In the genomic region with DNA sequence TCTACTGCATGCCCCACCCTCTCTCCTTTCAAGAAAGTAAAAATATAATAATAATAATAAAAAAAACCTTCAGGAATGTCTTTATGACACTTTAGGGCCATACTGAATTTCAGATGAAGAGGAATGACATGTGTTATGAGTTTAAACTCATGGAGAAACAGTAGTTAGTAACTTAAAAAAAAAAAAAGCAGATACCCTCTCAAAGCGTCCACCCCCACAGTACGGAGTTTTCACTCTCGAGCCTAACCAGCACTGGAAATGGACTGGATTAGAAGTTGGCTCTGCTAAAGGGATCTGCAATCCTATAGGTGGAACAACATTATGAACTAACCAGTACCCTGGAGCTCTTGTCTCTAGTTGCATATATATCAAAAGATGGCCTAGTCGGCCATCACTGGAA, we compare ENCODE assay signal across 26 mouse cellular contexts. TPM values are rescaled to one million over a fixed set of nuclear protein-coding genes. Genes with fewer than 3 reads are reported as not detected.
A peak's percentile ranks its signal among the peaks of the same experiment; 100 is the strongest.
DNase-seq lines count a peak whose midpoint lies in the region; ATAC-seq and TF ChIP-seq lines count a peak whose summit lies in the region.
"Had no signal": no experiment of that assay in that cellular context is flagged by ENCODE, and none has a peak within 500 bp of the region (broad histone marks: within the 10 kb centered on the region; RNA-seq: fewer than 3 reads in every experiment).

No protein-coding gene starts in this region.

- H3K4me3 ChIP-seq in gastrocnemius, adult 2 months = peak overlapping the region; percentile 89
- H3K4me3 ChIP-seq in lung, adult 2 months (replicated peaks; ENCODE audit: extremely low read depth, low read depth, low read length) = peak overlapping the region; percentile 39
- peak overlapping the region; percentile 74 for H3K4me3 ChIP-seq in embryonic facial prominence, embryonic 13.5 days
- 0 out of 2 replicates have a peak overlapping the region, but pooled peaks have one; percentile 13 for H3K4me3 ChIP-seq in stomach, embryonic 14.5 days (ENCODE audit: low read depth, low read length)
- H3K4me3 ChIP-seq: forebrain, embryonic 15.5 days; heart, embryonic 10.5 days; liver, embryonic 15.5 days; midbrain, embryonic 13.5 days; neural tube, embryonic 12.5 days had no signal

- no peak for TF ChIP-seq CTCF in gastrocnemius, adult 2 months (IDR thresholded peaks at IDR 0.05)
- no peak for TF ChIP-seq CTCF in lung, adult 2 months (IDR thresholded peaks at IDR 0.05; ENCODE audit: insufficient read depth, low read length)

- TF ChIP-seq POLR2A in lung, adult 2 months (IDR thresholded peaks at IDR 0.05; ENCODE audit: borderline replicate concordance, extremely low read depth, low read depth, low read length) = no peak

- WGBS in lung, adult 2 months = 55% methylated on average over 4 of the region's 4 CpGs
- 52% methylated on average over 4 of the region's 4 CpGs for WGBS in embryonic facial prominence, embryonic 13.5 days
- WGBS in stomach, embryonic 14.5 days = 78% methylated on average over 3 of the region's 4 CpGs

- H3K4me2 ChIP-seq in embryonic facial prominence, embryonic 13.5 days = peak overlapping the region; percentile 94
- H3K4me2 ChIP-seq in stomach, embryonic 14.5 days (replicated peaks; ENCODE audit: low read depth, low read length) = peak overlapping the region; percentile 23; the same call in 1 of the 2 replicates
- H3K4me2 ChIP-seq: forebrain, embryonic 15.5 days; liver, embryonic 15.5 days; midbrain, embryonic 13.5 days; neural tube, embryonic 12.5 days had no signal

- 0 out of 2 replicates have a peak, but pooled peaks cover 3% of the 10 kb centered on the region for H3K36me3 ChIP-seq in embryonic facial prominence, embryonic 13.5 days
- H3K36me3 ChIP-seq in stomach, embryonic 14.5 days (ENCODE audit: control insufficient read depth, insufficient read depth, low read length) = no peaks in the 10 kb centered on the region
- H3K36me3 ChIP-seq: forebrain, embryonic 15.5 days; heart, embryonic 10.5 days; liver, embryonic 15.5 days; midbrain, embryonic 13.5 days; neural tube, embryonic 12.5 days had no signal

- peaks cover 3% of the 10 kb centered on the region for H3K4me1 ChIP-seq in lung, adult 2 months (ENCODE audit: control insufficient read depth, insufficient read depth, low read length)
- peaks cover 33% of the 10 kb centered on the region for H3K4me1 ChIP-seq in embryonic facial prominence, embryonic 13.5 days
- 0 out of 2 replicates have a peak, but pooled peaks cover 9% of the 10 kb centered on the region for H3K4me1 ChIP-seq in stomach, embryonic 14.5 days (ENCODE audit: control insufficient read depth, insufficient read depth, low read length)

- H3K27me3 ChIP-seq in embryonic facial prominence, embryonic 13.5 days = peaks cover 10% of the 10 kb centered on the region; the same call in 1 of the 2 replicates
- H3K27me3 ChIP-seq in stomach, embryonic 14.5 days (ENCODE audit: control insufficient read depth, insufficient read depth, low read length) = no peaks in the 10 kb centered on the region
- H3K27me3 ChIP-seq: Patski had no signal

- no peaks in the 10 kb centered on the region for H3K9me3 ChIP-seq in embryonic facial prominence, embryonic 13.5 days
- no peaks in the 10 kb centered on the region for H3K9me3 ChIP-seq in stomach, embryonic 14.5 days (ENCODE audit: control insufficient read depth, low read depth, low read length)
- H3K9me3 ChIP-seq: forebrain, embryonic 15.5 days; heart, embryonic 10.5 days; liver, embryonic 15.5 days; midbrain, embryonic 13.5 days; neural tube, embryonic 12.5 days had no signal

- H3K9ac ChIP-seq in embryonic facial prominence, embryonic 13.5 days = no peak overlapping the region
- no peak overlapping the region for H3K9ac ChIP-seq in stomach, embryonic 14.5 days (replicated peaks; ENCODE audit: low read depth, low read length)
- H3K9ac ChIP-seq: forebrain, embryonic 15.5 days; liver, embryonic 15.5 days; midbrain, embryonic 13.5 days; neural tube, embryonic 12.5 days had no signal

- intact Hi-C loops in gastrocnemius, adult 2 months (cut with DNase I) = no loop called here

- DNase-seq in gastrocnemius, adult 2 months = no peak
- DNase-seq in gastrocnemius, adult 8-10 months (ENCODE audit: low spot score in 2 of 2) = no peak
- no peak for DNase-seq in lung, adult 2 months
- DNase-seq in lung, postnatal 25 days (ENCODE audit: low spot score) = no peak
- no peak for DNase-seq in Muller cell, postnatal 12 days (ENCODE audit: inconsistent ontology term)
- no peak for DNase-seq in frontal cortex, adult 2 months (ENCODE audit: extremely low spot score in 1 of 2, low spot score in 1 of 2)
- DNase-seq: adrenal gland, adult 2 months; cerebellum, adult 11-12 months; cerebellum, postnatal 10 days; gastrocnemius, postnatal 36 days; layer of hippocampus, postnatal 36 days; liver; retina, postnatal 1 day; right cerebral cortex, postnatal 25 days; spleen, adult 18-20 months; thymus, adult 18-20 months; thymus, postnatal 4 days had no signal

- ATAC-seq in embryonic facial prominence, embryonic 13.5 days (ENCODE audit: insufficient number of reproducible peaks, insufficient read depth, low FRiP score, low TSS enrichment, low read depth) = no peak
- ATAC-seq in stomach, embryonic 14.5 days (ENCODE audit: insufficient number of reproducible peaks, insufficient read depth, low FRiP score, low read depth) = no peak
- ATAC-seq: forebrain, embryonic 15.5 days; midbrain, embryonic 13.5 days; Patski had no signal

- H3K27ac ChIP-seq in gastrocnemius, adult 2 months = peak overlapping the region; percentile 70
- no peak overlapping the region for H3K27ac ChIP-seq in embryonic facial prominence, embryonic 13.5 days
- H3K27ac ChIP-seq in stomach, embryonic 14.5 days (ENCODE audit: low read length) = no peak overlapping the region
- H3K27ac ChIP-seq: forebrain, embryonic 15.5 days; heart, embryonic 10.5 days; kidney, postnatal 0 days; liver, embryonic 15.5 days; midbrain, embryonic 13.5 days; neural tube, embryonic 12.5 days had no signal

RNA-seq across cellular contexts. Expression of gene Klf4, which starts 3.9 kb away (rescaled TPM):
- 10 to 100 TPM in 1 of 2 experiments, 1 to 10 TPM in 1; 8.4 to 40.0 TPM for total RNA-seq in gastrocnemius, adult 2 months (2021)
- 10 to 100 TPM in 1 of 4 experiments, 1 to 10 TPM in 3; 5.7 to 18.2 (median 6.6) TPM for total RNA-seq in gastrocnemius, adult 8-10 months (2022)
- 140 and 188 TPM in 2 replicates for polyA plus RNA-seq in lung, adult 2 months (2012; rRNA removed)
- 21.2 and 22.6 TPM in 2 replicates for polyA plus RNA-seq in embryonic facial prominence, embryonic 13.5 days (2015; fragmentation: Nextera tagmentation; extraction: Ambion mirVana)
- 21.0 and 23.3 TPM in 2 replicates for polyA plus RNA-seq in stomach, embryonic 14.5 days (2014; fragmentation: Nextera tagmentation; extraction: Ambion mirVana)
- 4.9 and 5.1 TPM in 2 replicates for polyA plus RNA-seq in frontal cortex, adult 2 months (2012; rRNA removed)

Comparison
In these comparisons a context has a peak if more than half of its experiments do, and no peak if none do; other contexts are left out.
1. H3K4me3 ChIP-seq: peak in every context shown above with its lines; median percentile 89 in gastrocnemius, adult 2 months; 74 in embryonic facial prominence, embryonic 13.5 days; 39 in lung, adult 2 months; 13 in stomach, embryonic 14.5 days.